Mouse (Mus musculus) hindbrain, embryonic 11.5 days (tissue): Measurements from ENCODE around the gene Grk3. TPM values are rescaled to one million over a fixed set of nuclear protein-coding genes. Genes with fewer than 3 reads are reported as not detected.

Experiments used
- ATAC-seq: fragments of 200-750 bp; cut with Nextera tagmentation; 2 replicates; pipeline ENCODE4 v1.8.0; 2017; ENCODE audit warnings: mild to moderate bottlenecking, moderate TSS enrichment, moderate library complexity; ENCODE audit not compliant: low FRiP score
- DNase-seq: peaks from one replicate; pipeline ENCODE4 v3.0.0-alpha.2; 2015; ENCODE audit warnings: low spot score
- H3K27ac ChIP-seq: fragments of 300-500 bp; sonication (generic); 2 replicates; pipeline ENCODE4 v1.5.1; 2014; ENCODE audit warnings: mild to moderate bottlenecking, low read depth, low read length
- H3K27me3 ChIP-seq: fragments of 300-500 bp; sonication (generic); 2 replicates; pipeline ENCODE4 v1.6.1; 2014; ENCODE audit warnings: mild to moderate bottlenecking, low read length, moderate library complexity, mixed read lengths; ENCODE audit not compliant: control insufficient read depth, insufficient read depth
- H3K36me3 ChIP-seq: fragments of 300-500 bp; sonication (generic); 2 replicates; pipeline ENCODE4 v1.6.1; 2014; ENCODE audit warnings: mild to moderate bottlenecking, low read length, moderate library complexity, mixed read lengths; ENCODE audit not compliant: control insufficient read depth, insufficient read depth
- H3K4me1 ChIP-seq: fragments of 300-500 bp; sonication (generic); replicated peaks from 2 replicates; pipeline ENCODE4 v1.6.1; 2014; ENCODE audit warnings: low read length, mixed read lengths; ENCODE audit not compliant: control insufficient read depth, insufficient read depth
- H3K4me2 ChIP-seq: fragments of 300-500 bp; sonication (generic); replicated peaks from 2 replicates; pipeline ENCODE4 v1.6.1; 2014; ENCODE audit warnings: mild to moderate bottlenecking, low read depth, low read length
- H3K4me3 ChIP-seq: fragments of 300-500 bp; sonication (generic); 2 replicates; pipeline ENCODE4 v1.5.1; 2014; ENCODE audit warnings: low read depth, low read length
- H3K9ac ChIP-seq: fragments of 300-500 bp; sonication (generic); 2 replicates; pipeline ENCODE4 v1.6.1; 2014; ENCODE audit warnings: low read depth, low read length
- H3K9me3 ChIP-seq: fragments of 300-500 bp; sonication (generic); 2 replicates; pipeline ENCODE4 v1.6.1; 2016; ENCODE audit warnings: low read length; ENCODE audit not compliant: control insufficient read depth
- WGBS: fragments of 180-500 bp; shearing (Covaris S2); extraction: QIAGEN DNeasy Blood & Tissue Kit; methylation state at CpG from one replicate; pipeline ENCODE4 v1.1.7; 2014; 5-methylcytosine and 5-hydroxymethylcytosine counted together
- polyA plus RNA-seq: library from polyadenylated mRNA; unstranded; fragments of >200 nt; fragmentation: Nextera tagmentation; extraction: Ambion mirVana; gene quantifications from 2 replicates; pipeline ENCODE4 v1.2.1, GENCODE M21; 2014

Grk3 gene
- polyA plus RNA-seq, 1 experiment from 2014 or later: 5.6 TPM

GRCm38 (mm10) chr5:112997516-112998186 lies 17.9 kb downstream of the Grk3 start:
- WGBS: 63% methylated on average over 5 of the region's 5 CpGs
- H3K36me3 ChIP-seq: no peaks in the 10 kb centered on the region
- H3K4me2 ChIP-seq: no peak overlapping the region
- no peaks in the 10 kb centered on the region for H3K27me3 ChIP-seq
- ATAC-seq (no peak), DNase-seq (no peak)
- H3K4me1 ChIP-seq: no peaks in the 10 kb centered on the region
- H3K9me3 ChIP-seq: no peaks in the 10 kb centered on the region
- H3K4me3 ChIP-seq: no peak overlapping the region
- H3K9ac ChIP-seq: no peak overlapping the region
- no peak overlapping the region for H3K27ac ChIP-seq

GRCm38 (mm10) chr5:112991245-112991644 lies 24.3 kb downstream of the Grk3 start:
- Histone ChIP-seq H3K9me3 (no peaks in the 10 kb centered on the region), H3K9ac (no peak overlapping the region), H3K27me3 (no peaks in the 10 kb centered on the region), H3K4me2 (no peak overlapping the region), H3K27ac (no peak overlapping the region), H3K4me1 (no peaks in the 10 kb centered on the region), H3K36me3 (no peaks in the 10 kb centered on the region), H3K4me3 (no peak overlapping the region)
- ATAC-seq: no peak
- WGBS: 87% methylated on average over 9 of the region's 9 CpGs
- no peak for DNase-seq

GRCm38 (mm10) chr5:112981931-112982330 lies 33.7 kb downstream of the Grk3 start:
- no peak for DNase-seq

GRCm38 (mm10) chr5:112979710-112980109 lies 35.9 kb downstream of the Grk3 start:
- Histone ChIP-seq H3K4me3 (no peak overlapping the region), H3K9me3 (no peaks in the 10 kb centered on the region), H3K4me2 (no peak overlapping the region), H3K4me1 (no peaks in the 10 kb centered on the region; the same call in 1 of the 2 replicates), H3K27ac (no peak overlapping the region), H3K27me3 (no peaks in the 10 kb centered on the region), H3K9ac (no peak overlapping the region), H3K36me3 (no peaks in the 10 kb centered on the region)
- WGBS: 81% methylated on average over 7 of the region's 7 CpGs
- DNase-seq: no peak
- ATAC-seq: no peak

More at GRCm38 (mm10) chr5:112981931-112982330, 33.7 kb downstream of the Grk3 start:
- no peak overlapping the region for H3K27ac ChIP-seq
- no peak overlapping the region for H3K9ac ChIP-seq
- no peaks in the 10 kb centered on the region; the same call in 1 of the 2 replicates for H3K4me1 ChIP-seq
- no peaks in the 10 kb centered on the region for H3K9me3 ChIP-seq
- H3K36me3 ChIP-seq: no peaks in the 10 kb centered on the region
- no peaks in the 10 kb centered on the region for H3K27me3 ChIP-seq
- H3K4me3 ChIP-seq: no peak overlapping the region
- 55% methylated on average over 6 of the region's 6 CpGs for WGBS
- no peak for ATAC-seq
- H3K4me2 ChIP-seq: no peak overlapping the region

GRCm38 (mm10) chr5:112979195-112979594 lies 36.4 kb downstream of the Grk3 start:
- Histone ChIP-seq H3K4me1 (no peaks in the 10 kb centered on the region; the same call in 1 of the 2 replicates), H3K9me3 (no peaks in the 10 kb centered on the region), H3K27me3 (no peaks in the 10 kb centered on the region), H3K4me2 (no peak overlapping the region), H3K27ac (no peak overlapping the region), H3K4me3 (no peak overlapping the region), H3K36me3 (no peaks in the 10 kb centered on the region), H3K9ac (no peak overlapping the region)
- DNase-seq: no peak
- no peak for ATAC-seq
- 92% methylated on average over 9 of the region's 9 CpGs for WGBS

- Histone ChIP-seq H3K27me3 (no peaks in the 10 kb centered on the region), H3K4me3 (no peak overlapping the region), H3K9me3 (no peaks in the 10 kb centered on the region), H3K36me3 (no peaks in the 10 kb centered on the region), H3K4me1 (no peaks in the 10 kb centered on the region; the same call in 1 of the 2 replicates), H3K27ac (no peak overlapping the region), H3K9ac (no peak overlapping the region), H3K4me2 (no peak overlapping the region)
- 94% methylated on average over 5 of the region's 5 CpGs for WGBS
- ATAC-seq: no peak
- DNase-seq: no peak
Observed at GRCm38 (mm10) chr5:112977089-112977488, 38.5 kb downstream of the Grk3 start.

- H3K9me3 ChIP-seq: no peaks in the 10 kb centered on the region
- 77% methylated on average over 7 of the region's 7 CpGs for WGBS
- no peak overlapping the region for H3K4me2 ChIP-seq
- H3K4me3 ChIP-seq: no peak overlapping the region
- DNase-seq: no peak
- H3K27ac ChIP-seq: no peak overlapping the region
- no peak overlapping the region for H3K9ac ChIP-seq
- no peaks in the 10 kb centered on the region for H3K36me3 ChIP-seq
- no peaks in the 10 kb centered on the region for H3K27me3 ChIP-seq
- ATAC-seq: no peak
- no peaks in the 10 kb centered on the region for H3K4me1 ChIP-seq
Observed at GRCm38 (mm10) chr5:112973596-112973995, 42.0 kb downstream of the Grk3 start.

GRCm38 (mm10) chr5:112972297-112972696 lies 43.3 kb downstream of the Grk3 start:
- Histone ChIP-seq H3K4me2 (no peak overlapping the region), H3K27ac (no peak overlapping the region), H3K4me1 (no peaks in the 10 kb centered on the region), H3K9ac (no peak overlapping the region), H3K27me3 (no peaks in the 10 kb centered on the region), H3K9me3 (no peaks in the 10 kb centered on the region), H3K4me3 (no peak overlapping the region), H3K36me3 (no peaks in the 10 kb centered on the region)
- ATAC-seq (no peak), DNase-seq (no peak)
- WGBS: 90% methylated on average over 12 of the region's 12 CpGs

GRCm38 (mm10) chr5:112963495-112963894 lies 52.1 kb downstream of the Grk3 start:
- H3K27me3 ChIP-seq: no peaks in the 10 kb centered on the region
- WGBS: 62% methylated on average over 4 of the region's 4 CpGs
- DNase-seq (no peak), ATAC-seq (no peak)
- no peak overlapping the region for H3K4me3 ChIP-seq
- no peak overlapping the region for H3K9ac ChIP-seq
- H3K36me3 ChIP-seq: no peaks in the 10 kb centered on the region
- no peak overlapping the region for H3K27ac ChIP-seq
- 0 out of 2 replicates have a peak, but pooled peaks cover 6% of the 10 kb centered on the region for H3K4me1 ChIP-seq
- no peak overlapping the region for H3K4me2 ChIP-seq
- H3K9me3 ChIP-seq: no peaks in the 10 kb centered on the region
